8 mouse cellular contexts compared by ENCODE assay signal in the genomic region with DNA sequence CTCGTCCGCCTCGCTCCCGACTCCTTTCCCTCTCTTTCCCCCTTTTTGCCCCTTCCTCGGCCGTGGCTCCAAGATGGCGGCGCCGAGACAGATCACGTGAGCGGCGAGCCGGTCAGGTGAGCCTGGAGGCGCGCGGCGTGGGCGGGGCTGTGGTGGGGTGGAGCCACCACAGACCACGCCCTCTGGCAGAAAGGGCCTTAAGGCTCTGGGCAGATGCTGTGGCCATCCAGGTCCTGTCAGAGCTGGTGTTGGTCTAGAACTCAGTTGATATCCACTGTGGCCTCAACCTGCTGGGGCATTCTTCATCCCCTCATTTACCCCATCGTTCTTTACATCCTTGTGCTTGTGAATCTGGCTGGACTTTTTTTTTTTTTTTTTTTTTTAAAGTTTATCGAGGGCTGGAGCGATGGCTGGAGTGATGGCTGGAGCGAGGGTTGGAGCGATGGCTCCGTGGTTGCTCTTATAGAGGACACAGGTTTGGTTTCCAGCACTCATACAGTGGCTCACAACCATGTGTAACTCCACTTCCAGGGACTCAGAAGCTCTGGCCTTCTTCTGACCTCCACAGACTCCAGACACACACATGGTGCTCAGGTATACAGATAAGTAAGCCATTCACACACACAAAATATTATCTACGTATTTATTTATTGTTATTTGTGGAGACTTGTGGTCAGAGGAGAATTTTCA. TPM values are rescaled to one million over a fixed set of nuclear protein-coding genes. Genes with fewer than 3 reads are reported as not detected.
DNase-seq lines count a peak whose midpoint lies in the region; ATAC-seq and TF ChIP-seq lines count a peak whose summit lies in the region.

A gene (minus strand): TSS at position 98 of the 690 bp plus-strand sequence.

- peak; percentile 94 for DNase-seq in A20 (ENCODE audit: low read depth, low spot score)
- peak; percentile 95 for DNase-seq in embryonic facial prominence, embryonic 14.5 days (ENCODE audit: low spot score)
- peak; percentile 86 to 89 for DNase-seq in heart, adult 2 months
- DNase-seq in kidney, adult 2 months: peak; percentile 92
- DNase-seq in limb, embryonic 11.5 days (ENCODE audit: low spot score): peak; percentile 94
- DNase-seq in midbrain, embryonic 14.5 days: peak; percentile 96
- DNase-seq in spleen, adult 18-20 months: peak; percentile 78 to 85

- H3K4me2 ChIP-seq in embryonic facial prominence, embryonic 14.5 days (ENCODE audit: low read depth, low read length): peak within 1 kb of the TSS; percentile 86
- peak within 1 kb of the TSS; percentile 70 for H3K4me2 ChIP-seq in limb, embryonic 11.5 days (ENCODE audit: low read depth, severe bottlenecking)
- peak within 1 kb of the TSS; percentile 91 for H3K4me2 ChIP-seq in midbrain, embryonic 14.5 days (ENCODE audit: low read length)

- peak within 1 kb of the TSS; percentile 77 for H3K4me3 ChIP-seq in bone marrow, adult 2 months (replicated peaks; ENCODE audit: control insufficient read depth, low read depth, low read length)
- peak within 1 kb of the TSS; percentile 72 for H3K4me3 ChIP-seq in embryonic facial prominence, embryonic 14.5 days (ENCODE audit: low read depth, low read length)
- peak within 1 kb of the TSS; percentile 85 for H3K4me3 ChIP-seq in heart, adult 2 months
- H3K4me3 ChIP-seq in kidney, adult 2 months (ENCODE audit: insufficient read depth, low read depth, low read length): peak within 1 kb of the TSS; percentile 96
- H3K4me3 ChIP-seq in limb, embryonic 11.5 days (ENCODE audit: low read depth, low read length): peak within 1 kb of the TSS; percentile 72
- H3K4me3 ChIP-seq in midbrain, embryonic 14.5 days (replicated peaks; ENCODE audit: low read depth, low read length): peak within 1 kb of the TSS; percentile 94

- H3K79me2 ChIP-seq in heart, adult 2 months (replicated peaks; ENCODE audit: control insufficient read depth, insufficient read depth, low read length): peaks cover 2% of the 10 kb centered on the region; the same call in 1 of the 2 replicates

- peak within 1 kb of the TSS; percentile 44; the same call in 1 of the 2 replicates for H3K27ac ChIP-seq in bone marrow, adult 2 months (ENCODE audit: control insufficient read depth, insufficient read depth, low read depth, low read length, poor library complexity)
- peak within 1 kb of the TSS; percentile 90 for H3K27ac ChIP-seq in embryonic facial prominence, embryonic 14.5 days (replicated peaks; ENCODE audit: low read depth, low read length)
- H3K27ac ChIP-seq in heart, adult 2 months: peak within 1 kb of the TSS; percentile 87
- H3K27ac ChIP-seq in kidney, adult 2 months (ENCODE audit: insufficient read depth, low read depth, low read length): peak within 1 kb of the TSS; percentile 69
- peak within 1 kb of the TSS; percentile 75 for H3K27ac ChIP-seq in limb, embryonic 11.5 days (replicated peaks; ENCODE audit: low read depth, low read length)
- peak within 1 kb of the TSS; percentile 92 for H3K27ac ChIP-seq in midbrain, embryonic 14.5 days (replicated peaks; ENCODE audit: low read depth, low read length)

- TF ChIP-seq POLR2A in bone marrow, adult 2 months (IDR thresholded peaks at IDR 0.05; ENCODE audit: borderline replicate concordance, control insufficient read depth, low read depth, low read length): no peak; the same call in 1 of the 2 replicates
- peak; percentile 54; the same call in 1 of the 2 replicates for TF ChIP-seq POLR2A in heart, adult 2 months (IDR thresholded peaks at IDR 0.05; ENCODE audit: insufficient read depth, low read depth, low read length)
- no peak for TF ChIP-seq POLR2A in kidney, adult 2 months (IDR thresholded peaks at IDR 0.05; ENCODE audit: low read depth, low read length)

- peak; percentile 94 for ATAC-seq in embryonic facial prominence, embryonic 14.5 days (ENCODE audit: low read depth)
- ATAC-seq in limb, embryonic 11.5 days (ENCODE audit: insufficient number of reproducible peaks, low FRiP score, low TSS enrichment, low read depth): peak; percentile 89
- ATAC-seq in midbrain, embryonic 14.5 days (ENCODE audit: low FRiP score, low TSS enrichment): peak; percentile 96

- H3K9me3 ChIP-seq in embryonic facial prominence, embryonic 14.5 days (ENCODE audit: control insufficient read depth, low read length): no peaks in the 10 kb centered on the region
- H3K9me3 ChIP-seq in limb, embryonic 11.5 days (ENCODE audit: control insufficient read depth, low read length): no peaks in the 10 kb centered on the region
- H3K9me3 ChIP-seq in midbrain, embryonic 14.5 days (ENCODE audit: control insufficient read depth, low read length): no peaks in the 10 kb centered on the region

- H3K9ac ChIP-seq in embryonic facial prominence, embryonic 14.5 days (ENCODE audit: low read depth, low read length): peak within 1 kb of the TSS; percentile 97
- H3K9ac ChIP-seq in heart, adult 2 months (ENCODE audit: low read depth, low read length): peak within 1 kb of the TSS; percentile 98
- peak within 1 kb of the TSS; percentile 89 for H3K9ac ChIP-seq in limb, embryonic 11.5 days (ENCODE audit: low read length)
- peak within 1 kb of the TSS; percentile 97 for H3K9ac ChIP-seq in midbrain, embryonic 14.5 days (replicated peaks; ENCODE audit: low read length)

- TF ChIP-seq CTCF in bone marrow, adult 2 months (IDR thresholded peaks at IDR 0.05; ENCODE audit: control insufficient read depth, insufficient read depth, low read length): no peak
- TF ChIP-seq CTCF in heart, adult 2 months (IDR thresholded peaks at IDR 0.05): no peak
- no peak for TF ChIP-seq CTCF in kidney, adult 2 months (conservative IDR thresholded peaks at IDR 0.05; ENCODE audit: insufficient read depth, insufficient read length, low read depth, low read length)

- H3K36me3 ChIP-seq in embryonic facial prominence, embryonic 14.5 days (ENCODE audit: control insufficient read depth, insufficient read depth, low read length): peaks cover 30% of the 10 kb centered on the region
- H3K36me3 ChIP-seq in heart, adult 2 months (ENCODE audit: control insufficient read depth, insufficient read depth, low read length): no peaks in the 10 kb centered on the region; the same call in 1 of the 2 replicates
- peaks cover 7% of the 10 kb centered on the region for H3K36me3 ChIP-seq in kidney, adult 2 months (ENCODE audit: control insufficient read depth, insufficient read depth, low read length)
- H3K36me3 ChIP-seq in limb, embryonic 11.5 days (ENCODE audit: control insufficient read depth, insufficient read depth, low read length): peaks cover 2% of the 10 kb centered on the region; the same call in 1 of the 2 replicates
- H3K36me3 ChIP-seq in midbrain, embryonic 14.5 days (ENCODE audit: control insufficient read depth, insufficient read depth, low read length): peaks cover 30% of the 10 kb centered on the region

- TF ChIP-seq EP300 in heart, adult 2 months (IDR thresholded peaks at IDR 0.05; ENCODE audit: insufficient read depth, low read depth, low read length): no peak

- WGBS in bone marrow, adult 2 months: 18% methylated on average over 26 of the region's 26 CpGs
- 72% methylated on average over 7 of the region's 26 CpGs for WGBS in embryonic facial prominence, embryonic 14.5 days
- 21% methylated on average over 26 of the region's 26 CpGs for WGBS in heart, adult 2 months
- WGBS in kidney, adult 2 months: 20% methylated on average over 26 of the region's 26 CpGs
- WGBS in limb, embryonic 11.5 days: 21% methylated on average over 26 of the region's 26 CpGs
- WGBS in midbrain, embryonic 14.5 days: 20% methylated on average over 26 of the region's 26 CpGs

- H3K27me3 ChIP-seq in embryonic facial prominence, embryonic 14.5 days (replicated peaks; ENCODE audit: control insufficient read depth, insufficient read depth, low read length): no peaks in the 10 kb centered on the region
- H3K27me3 ChIP-seq in heart, adult 2 months (ENCODE audit: control insufficient read depth, insufficient read depth, low read length): no peaks in the 10 kb centered on the region
- H3K27me3 ChIP-seq in kidney, adult 2 months (replicated peaks; ENCODE audit: control insufficient read depth, insufficient read depth, low read length): no peaks in the 10 kb centered on the region
- H3K27me3 ChIP-seq in limb, embryonic 11.5 days (ENCODE audit: control insufficient read depth, insufficient read depth, low read length): no peaks in the 10 kb centered on the region
- H3K27me3 ChIP-seq in midbrain, embryonic 14.5 days (ENCODE audit: control insufficient read depth, insufficient read depth, low read length): no peaks in the 10 kb centered on the region

- intact Hi-C loops in heart, adult 2 months (cut with DNase I): loop anchor here (5.0 kb wide), 1 partner anchor 46 kb away; no protein-coding TSS in a partner anchor

- H3K4me1 ChIP-seq in bone marrow, adult 2 months (ENCODE audit: control insufficient read depth, insufficient read depth, low read length): no peaks in the 10 kb centered on the region; the same call in none of the 2 replicates
- H3K4me1 ChIP-seq in embryonic facial prominence, embryonic 14.5 days (ENCODE audit: control insufficient read depth, insufficient read depth, low read length): 0 out of 2 replicates have a peak, but pooled peaks cover 6% of the 10 kb centered on the region
- peaks cover 3% of the 10 kb centered on the region for H3K4me1 ChIP-seq in heart, adult 2 months (ENCODE audit: control insufficient read depth, insufficient read depth, low read length)
- H3K4me1 ChIP-seq in kidney, adult 2 months (ENCODE audit: control insufficient read depth, insufficient read depth, low read length): 0 out of 2 replicates have a peak, but pooled peaks cover 4% of the 10 kb centered on the region
- 0 out of 2 replicates have a peak, but pooled peaks cover 2% of the 10 kb centered on the region for H3K4me1 ChIP-seq in limb, embryonic 11.5 days (ENCODE audit: control insufficient read depth, insufficient read depth, low read length)
- H3K4me1 ChIP-seq in midbrain, embryonic 14.5 days (ENCODE audit: control insufficient read depth, insufficient read depth, low read length): peaks cover 8% of the 10 kb centered on the region; the same call in 1 of the 2 replicates

RNA-seq across cellular contexts. Expression of the gene that starts here (rescaled TPM):
- polyA plus RNA-seq in bone marrow, adult 2 months (2011; ENCODE audit: insufficient read depth, insufficient read length, low replicate concordance, missing spikeins): 4.9 and 12.2 TPM in 2 replicates
- 17.8 TPM in 2 replicates for polyA plus RNA-seq in embryonic facial prominence, embryonic 14.5 days (2014; fragmentation: Nextera tagmentation; extraction: Ambion mirVana)
- 10 to 100 TPM in 1 of 2 experiments, 1 to 10 TPM in 1; 9.4 to 11.2 TPM for total RNA-seq in heart, adult 2 months (2021)
- polyA plus RNA-seq in heart, adult 2 months (2012; rRNA removed): 3.7 and 5.7 TPM in 2 replicates
- polyA plus RNA-seq in kidney, adult 2 months (2012; rRNA removed): 6.4 and 7.0 TPM in 2 replicates
- 20.8 and 24.6 TPM in 2 replicates for polyA plus RNA-seq in limb, embryonic 11.5 days (2014; fragmentation: Nextera tagmentation; extraction: Ambion mirVana)
- 14.2 and 14.7 TPM in 2 replicates for polyA plus RNA-seq in midbrain, embryonic 14.5 days (2014; fragmentation: Nextera tagmentation; extraction: Ambion mirVana)

Comparison
In these comparisons a context has a peak if more than half of its experiments do, and no peak if none do; other contexts are left out.
1. Peak in every context shown above with its lines: DNase-seq, ATAC-seq, H3K4me3 ChIP-seq and H3K27ac ChIP-seq.